Mouse (Mus musculus) retina, embryonic 14.5 days (tissue): ENCODE data around the gene Tspan3.

ENCODE experiments used
- DNase-seq: peaks from one replicate; pipeline ENCODE4 v3.0.0-alpha.2; 2015; ENCODE audit warnings: low spot score

Gene Tspan3

DNA sequence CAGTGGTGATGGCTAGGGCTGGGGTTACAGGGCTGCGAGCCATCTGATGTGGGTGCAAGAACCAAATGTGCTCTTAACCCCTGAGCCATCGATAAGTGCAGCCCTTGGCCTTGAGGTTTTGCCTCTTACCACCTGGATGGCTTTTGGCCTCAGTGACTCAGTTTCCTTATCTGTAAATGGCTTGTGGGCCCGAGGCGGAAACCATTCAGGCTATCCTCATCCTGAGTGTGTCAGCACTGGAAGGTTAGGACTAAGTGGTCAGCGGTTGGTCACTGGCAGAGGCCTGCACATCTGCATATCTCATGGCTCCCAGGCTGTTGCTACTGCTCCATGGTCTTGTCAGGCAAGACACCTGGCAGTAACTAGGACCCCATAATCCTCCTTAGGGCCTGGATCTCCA is 47.2 kb downstream of the Tspan3 start:
- DNase-seq: no peak

DNA sequence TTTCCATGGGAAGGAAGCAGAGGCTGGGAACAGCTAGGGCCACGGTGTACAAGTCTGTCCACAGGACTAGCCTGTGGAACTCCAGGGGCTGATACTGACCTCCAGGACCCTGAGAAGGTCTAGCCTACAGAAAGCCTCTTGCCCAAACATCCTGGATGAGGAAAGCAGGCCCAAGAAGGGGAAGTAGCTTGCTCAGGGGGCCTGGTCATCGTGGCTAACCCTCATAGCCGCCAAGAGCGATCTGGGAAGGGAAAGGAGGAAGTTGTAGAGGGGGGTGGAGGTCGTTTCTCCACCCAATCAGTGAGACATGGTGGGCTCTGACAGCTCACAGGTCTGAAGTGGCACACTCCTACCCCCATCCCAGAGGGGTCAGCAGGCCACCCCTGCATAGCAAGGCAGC is 57.1 kb downstream of the Tspan3 start:
- no peak for DNase-seq

DNA sequence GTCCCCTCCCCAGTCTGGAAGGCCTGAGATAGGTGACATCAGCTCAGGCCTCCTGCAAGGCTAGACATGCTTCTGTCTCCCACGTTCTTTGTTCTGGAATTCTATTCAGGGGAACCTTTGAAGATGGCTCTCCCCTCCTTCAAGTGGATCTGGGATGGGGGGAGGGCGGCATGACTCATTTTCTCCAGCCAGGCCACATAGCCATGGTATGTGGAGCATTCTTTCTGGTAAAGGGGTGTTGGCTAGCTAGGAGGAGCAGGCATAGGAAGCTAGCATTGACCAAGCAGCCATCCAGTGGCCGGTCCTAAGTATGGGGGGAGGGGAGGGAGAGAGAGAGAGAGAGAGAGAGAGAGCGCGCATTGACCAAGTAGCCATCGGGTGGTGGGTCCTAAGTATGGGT is 57.8 kb downstream of the Tspan3 start:
- DNase-seq: no peak

DNA sequence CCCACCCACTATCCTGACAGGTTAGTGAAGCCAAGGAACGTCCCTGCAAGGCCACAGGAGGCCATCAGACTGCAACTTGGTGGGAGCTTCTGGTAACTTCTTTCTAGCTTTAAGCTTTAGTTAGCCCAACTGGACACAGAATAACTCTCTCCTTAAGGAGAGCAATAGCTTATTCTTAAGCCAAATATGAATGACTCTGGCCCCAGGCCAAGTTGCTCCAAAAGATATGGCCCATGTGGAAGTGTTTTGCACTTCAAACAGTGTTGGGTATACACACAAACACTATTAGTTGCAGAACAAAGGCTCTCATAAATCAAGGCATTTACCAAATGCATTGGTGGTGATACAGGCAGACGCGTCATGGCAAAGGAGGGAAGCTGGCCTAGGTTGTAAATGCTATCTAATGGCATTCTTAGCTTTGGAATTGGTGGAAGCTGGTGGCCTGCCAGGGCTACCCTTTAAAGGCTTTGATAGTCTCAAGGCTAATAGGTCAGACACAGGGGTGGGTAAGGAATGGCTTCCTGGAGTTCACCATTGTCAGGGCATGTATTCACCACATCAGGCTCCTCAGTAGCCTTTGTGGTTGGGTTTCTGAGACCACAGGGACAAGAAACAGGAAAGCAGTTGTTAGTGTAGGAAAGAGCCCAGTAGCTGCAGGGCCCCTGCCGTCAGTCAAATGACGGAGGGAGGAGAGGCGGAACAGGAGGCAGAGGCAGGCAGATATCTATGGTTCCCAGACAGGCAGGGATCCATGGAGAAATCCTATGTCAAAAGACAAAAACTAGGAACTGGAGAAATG is 58.8 kb downstream of the Tspan3 start:
- DNase-seq: no peak

DNA sequence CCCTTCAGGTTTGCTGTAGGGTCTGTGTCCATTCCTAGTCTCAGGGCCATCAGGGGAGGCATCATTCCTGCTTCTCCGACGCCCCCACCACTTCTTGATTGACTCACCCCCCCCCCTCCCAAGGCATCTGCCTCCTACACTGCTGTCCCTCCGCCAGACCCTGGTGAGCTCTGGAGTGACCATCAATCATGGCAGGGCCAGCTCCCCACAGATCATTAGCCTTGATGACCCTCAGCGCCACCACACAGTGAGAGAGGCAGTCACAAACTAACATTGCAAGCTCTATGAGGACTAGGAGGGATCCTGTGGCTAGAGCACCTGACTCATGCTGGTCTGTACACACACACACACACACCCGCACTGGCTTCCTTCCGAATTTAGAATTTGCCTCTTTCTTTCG is 60.4 kb downstream of the Tspan3 start:
- no peak for DNase-seq

DNA sequence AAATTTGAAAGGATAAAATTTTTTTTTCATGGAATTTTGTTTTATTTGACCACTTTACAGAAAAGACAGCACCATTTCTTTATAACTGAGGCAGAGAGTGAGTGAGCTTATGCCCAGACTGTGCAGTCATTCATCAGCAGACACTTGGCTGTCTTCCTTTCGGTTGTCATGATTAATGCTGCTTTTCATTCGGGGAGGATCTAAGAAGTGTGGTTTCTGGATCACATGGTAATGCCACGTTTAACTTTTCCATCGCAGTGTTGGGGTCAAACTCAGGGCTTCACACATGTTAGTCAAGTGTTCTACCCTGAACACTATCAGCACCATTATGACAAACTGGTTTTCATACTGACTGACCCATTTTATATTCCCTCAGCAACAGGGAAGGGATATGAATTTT is 64.3 kb downstream of the Tspan3 start:
- no peak for DNase-seq

DNA sequence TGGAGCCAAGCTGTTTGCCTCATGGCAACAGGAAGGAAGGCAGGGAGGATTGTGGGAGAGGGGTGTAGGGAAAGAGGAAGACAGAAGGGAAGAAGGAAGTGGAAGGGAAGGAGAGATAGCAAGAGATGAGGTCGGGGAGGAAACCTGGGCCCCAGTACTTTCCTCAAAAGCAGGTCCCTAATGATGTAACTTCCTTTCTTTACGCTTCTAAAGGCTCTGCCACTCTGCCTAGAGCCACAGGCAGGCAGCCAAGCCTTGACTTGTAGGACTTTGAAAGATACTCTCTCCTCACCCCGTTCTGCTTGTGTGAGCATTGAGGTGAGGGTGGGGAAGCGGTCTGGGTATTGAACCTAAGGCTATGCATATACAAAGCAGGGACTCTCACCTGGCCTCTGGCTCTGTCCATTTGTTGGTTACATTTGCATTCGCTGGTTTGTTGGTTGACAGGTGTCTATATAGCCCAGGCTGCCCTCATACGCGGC is 65.2 kb downstream of the Tspan3 start:
- no peak for DNase-seq

DNA sequence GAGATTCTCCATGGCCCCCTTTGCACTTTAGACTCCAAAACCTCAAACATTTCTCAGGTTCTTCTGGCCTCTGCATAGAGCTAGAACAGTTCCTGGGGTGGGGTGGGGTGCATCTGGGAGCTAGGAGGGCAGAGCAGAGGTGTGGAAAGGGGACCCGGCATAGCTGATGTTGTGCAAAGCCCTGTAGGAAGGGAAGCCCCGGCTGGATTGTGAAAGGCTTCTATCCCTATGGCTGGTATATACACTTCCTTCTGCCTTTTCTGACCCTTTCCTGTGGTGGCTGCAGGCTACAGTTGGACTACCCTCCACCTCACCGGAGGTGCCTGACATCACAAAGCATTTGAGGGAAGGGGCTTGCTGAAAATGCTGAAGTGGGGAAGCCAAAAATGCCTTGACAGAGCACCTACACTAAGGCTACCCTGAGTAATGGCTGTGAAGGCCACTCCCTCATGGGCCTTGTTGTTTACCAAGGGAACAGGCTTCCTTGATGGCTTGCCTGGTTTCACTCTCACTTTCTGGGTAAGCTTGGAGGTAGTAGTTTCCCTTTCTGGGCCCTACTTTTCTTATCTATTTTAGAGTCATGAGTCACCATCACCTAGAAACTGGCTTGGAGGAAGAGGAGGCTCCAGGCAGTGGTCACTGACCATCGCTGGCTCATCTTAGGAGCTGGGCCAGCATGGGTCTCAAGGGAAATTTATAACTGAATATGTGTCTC is 67.5 kb downstream of the Tspan3 start:
- DNase-seq: no peak

DNA sequence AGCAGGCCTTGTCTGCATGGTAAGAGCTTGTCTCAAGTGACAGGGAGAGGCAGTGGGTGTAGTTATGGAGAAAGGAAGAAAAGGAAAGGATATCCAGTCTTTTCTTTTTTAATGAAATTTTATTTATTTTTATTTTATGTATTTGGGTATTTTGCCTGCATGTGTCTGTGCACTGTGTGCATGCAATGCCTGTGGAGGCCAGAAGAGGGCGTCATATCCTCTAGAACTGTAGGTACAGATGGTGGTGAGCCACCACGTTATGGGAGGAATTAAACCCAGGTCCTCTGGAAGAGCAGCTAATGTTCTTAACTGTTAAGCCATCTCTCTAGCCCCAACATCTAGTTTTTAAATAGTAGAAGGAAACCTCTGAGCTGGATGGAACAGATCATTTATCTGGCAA is 73.2 kb downstream of the Tspan3 start:
- no peak for DNase-seq

DNA sequence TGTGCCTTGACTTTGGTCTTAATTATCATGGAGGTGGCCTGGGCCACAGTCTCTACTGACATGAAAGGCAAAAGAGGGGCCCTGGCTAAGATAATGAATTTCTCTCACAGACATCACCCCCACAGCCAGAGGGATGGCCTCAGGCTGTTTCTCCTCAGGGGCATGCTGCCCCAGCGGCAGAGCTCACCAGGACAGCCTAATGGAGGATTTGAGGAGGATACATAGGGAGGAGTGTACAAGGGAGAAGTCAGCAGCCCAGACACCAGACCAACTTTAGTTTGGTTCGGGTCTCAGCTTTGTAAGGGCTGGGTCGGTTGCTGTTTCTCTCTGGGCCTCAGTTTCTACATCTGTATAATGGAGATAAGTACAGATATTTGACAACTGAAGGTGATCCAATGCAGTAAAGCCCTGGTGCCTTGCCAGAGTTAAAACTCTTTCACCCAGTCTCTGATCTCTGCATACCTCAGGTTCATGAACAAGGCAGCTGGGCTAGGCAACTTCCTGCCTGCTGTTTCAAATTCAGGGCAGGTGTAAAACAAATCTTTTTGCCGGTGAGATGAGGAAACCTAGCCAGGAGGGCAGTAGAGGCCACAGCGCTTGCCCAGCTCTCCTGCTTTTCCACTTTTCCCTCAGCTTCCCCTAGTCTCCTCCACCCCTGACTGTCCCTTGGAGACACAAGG is 74.6 kb downstream of the Tspan3 start:
- peak; percentile 13 for DNase-seq

DNA sequence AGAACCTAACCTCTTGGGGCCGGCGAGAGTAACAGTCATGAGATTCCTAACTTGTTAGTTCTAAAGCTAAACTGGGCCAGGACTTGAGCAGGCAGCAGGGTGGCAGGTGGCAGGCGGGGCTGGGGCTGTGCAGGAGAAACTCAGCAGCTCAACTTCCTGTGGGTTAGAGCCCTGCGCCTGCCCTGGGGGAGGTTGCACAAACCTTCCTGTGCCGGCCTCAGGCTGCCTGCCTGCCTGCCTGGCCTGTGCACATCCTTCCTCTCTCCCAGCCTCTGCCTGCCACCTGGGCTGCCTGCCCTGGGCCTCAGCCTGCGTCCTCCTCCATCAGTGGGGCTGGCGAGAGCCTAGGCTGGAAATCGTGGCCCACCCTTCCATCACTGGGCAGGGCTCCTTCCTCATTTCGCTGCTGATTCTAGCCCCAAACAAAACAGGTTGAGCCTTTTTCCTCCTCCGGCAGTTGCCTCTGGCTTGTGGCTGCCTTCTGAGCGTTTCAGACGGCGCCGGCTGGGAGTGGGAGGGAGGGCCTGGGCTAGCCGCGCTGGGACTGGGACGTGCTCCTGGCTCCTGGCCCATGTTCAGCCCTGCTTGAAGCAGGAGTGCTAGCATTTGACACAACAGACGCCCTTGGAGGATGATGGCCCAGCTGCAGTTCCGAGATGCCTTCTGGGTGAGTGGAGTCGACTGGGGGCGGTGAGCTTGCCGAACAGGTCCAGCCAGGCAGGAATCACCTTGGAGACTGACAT is 75.3 kb downstream of the Tspan3 start, which contains the start of gene Pstpip1:
Gene Pstpip1, plus strand, starts transcription at position 185 of the 743 bp plus-strand sequence.
- peak; percentile 18 for DNase-seq

DNA sequence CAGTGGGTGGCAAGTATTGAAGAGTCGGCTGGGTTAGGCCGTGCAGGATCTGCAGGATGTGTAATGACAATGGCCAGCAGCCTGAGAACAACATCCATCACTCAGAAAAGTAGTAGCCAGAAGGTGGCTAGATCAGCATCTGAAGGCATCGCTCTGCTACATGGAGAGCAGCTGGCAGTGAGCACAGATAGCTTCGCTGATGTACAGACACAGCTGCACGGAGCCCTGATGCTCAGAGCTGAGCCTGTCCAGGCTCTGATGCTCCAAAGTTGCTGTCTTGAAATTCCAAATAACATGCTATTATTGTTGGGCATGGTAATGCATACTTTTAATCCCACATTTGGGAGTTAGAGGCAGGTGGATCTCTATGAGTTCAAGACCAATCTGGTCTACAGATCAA is 78.8 kb downstream of the Tspan3 start:
- DNase-seq: no peak
